Mouse (Mus musculus) CD8-positive naive resting alpha-beta T cell, adult 57 days (primary cell): Measurements from ENCODE around the gene Zfp746. TPM values are rescaled to one million over a fixed set of nuclear protein-coding genes. Genes with fewer than 3 reads are reported as not detected.

Experiments
- total RNA-seq: library from RNA; stranded (reverse); gene quantifications from one replicate; pipeline ENCODE4 v1.2.4, GENCODE M21; 2023

The Zfp746 gene
- total RNA-seq: 62.7 TPM

GRCm38 (mm10) chr6:48086471-48086878 is at the start of gene Zfp746:
TSS of gene Zfp746 (minus strand) at chr6:48086593.

GRCm38 (mm10) chr6:48048426-48049272 is 37.7 kb downstream of the Zfp746 start, which contains the start of gene Zfp777:
TSS of gene Zfp777 (minus strand) at chr6:48048911.

Other genes with a start within 250 kb of the Zfp746 start
- gene Zfp282, start 209.4 kb downstream of the Zfp746 start, total RNA-seq: 13.1 TPM
- 47.2 TPM for gene Zfp212, start 166.1 kb downstream of the Zfp746 start, total RNA-seq
- gene Zfp956, start 133.2 kb downstream of the Zfp746 start, total RNA-seq: 27.6 TPM
- 59.7 TPM for gene Zfp777, start 37.7 kb downstream of the Zfp746 start, total RNA-seq